Mouse (Mus musculus): ENCODE measurements at regions not wholly inside any gene's neighbourhood (a gene's known extent, or its start where the extent isn't known, plus 50 kb on each side); places are given as distances from the start of the nearest gene placed in this dataset.
"Not testable (repeated sequence)": the region's sequence is repeated elsewhere in the genome, so short reads cannot be mapped to it uniquely, and the experiment has no call there.

DNA sequence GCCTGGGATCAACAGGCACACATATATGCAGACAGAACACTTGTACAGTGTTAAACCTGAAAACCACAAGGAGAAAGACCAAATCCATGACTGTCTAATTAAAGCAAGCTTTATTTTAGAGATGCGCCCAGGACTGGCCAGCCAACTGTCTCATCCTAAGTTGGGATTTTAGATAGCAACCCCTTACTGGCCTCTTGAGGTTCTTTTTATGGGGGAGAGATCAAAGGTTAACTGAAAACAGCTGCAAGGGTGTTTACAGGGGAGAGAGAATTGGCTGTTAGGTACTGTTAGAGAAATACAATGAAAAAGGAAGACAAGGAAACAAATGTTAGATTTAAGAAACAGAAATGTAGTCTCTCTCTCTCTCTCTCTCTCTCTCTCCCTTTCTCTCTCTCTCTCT, 202.4 kb upstream of the Thpo start:
- in situ Hi-C loops (cut with MboI; ENCODE audit: low pct_ligation_motif_present, low pct_unique_long_range_greater_than_20kb, low sequenced_read_pairs) = no loop called here
- no peak overlapping the region for H3K4me2 ChIP-seq (ENCODE audit: insufficient read depth, low read depth, poor library complexity, severe bottlenecking)
- TF ChIP-seq ELF1 (IDR thresholded peaks at IDR 0.05; ENCODE audit: low read depth, low read length) (no peak), ZC3H11A (IDR thresholded peaks at IDR 0.05; ENCODE audit: low read depth, low read length) (no peak), USF2 (conservative IDR thresholded peaks at IDR 0.05; ENCODE audit: low read depth, low read length) (no peak), MAFK (IDR thresholded peaks at IDR 0.05; ENCODE audit: insufficient replicate concordance, low read length) (no peak), CTCF (conservative IDR thresholded peaks at IDR 0.05 in 1 of 2, IDR thresholded peaks at IDR 0.05 in 1 of 2; ENCODE audit: low read depth in 2 of 2, low read length in 2 of 2) (no peak)
- no peaks in the 10 kb centered on the region for H3K36me3 ChIP-seq (replicated peaks in 1 of 2; ENCODE audit: control insufficient read depth in 1 of 2, insufficient read depth in 1 of 2, low read length in 1 of 2)
- H3K79me2 ChIP-seq (replicated peaks; ENCODE audit: control insufficient read depth, extremely low read depth, insufficient read depth, poor library complexity, severe bottlenecking) = no peaks in the 10 kb centered on the region
- no peaks in the 10 kb centered on the region for H3K4me1 ChIP-seq (ENCODE audit: control insufficient read depth in 1 of 2, insufficient read depth in 2 of 2)
- no peak for DNase-seq (ENCODE audit: extremely low read depth)
- H3K9ac ChIP-seq (ENCODE audit: insufficient read depth, low read depth) = no peak overlapping the region
- H3K27me3 ChIP-seq (replicated peaks) = no peaks in the 10 kb centered on the region
- no peaks in the 10 kb centered on the region for H3K9me3 ChIP-seq (replicated peaks; ENCODE audit: low read length)
- dilution Hi-C loops (cut with MboI; ENCODE audit: extremely low pct_ligation_motif_present, extremely low pct_unique_long_range_greater_than_20kb, low sequenced_read_pairs) = no loop called here
- no peak overlapping the region for H3K4me3 ChIP-seq (replicated peaks in 1 of 3; ENCODE audit: low read depth in 2 of 3, low read length in 2 of 3, poor library complexity in 1 of 3)
- H3K27ac ChIP-seq (ENCODE audit: insufficient read depth, low read depth) = no peak overlapping the region

DNA sequence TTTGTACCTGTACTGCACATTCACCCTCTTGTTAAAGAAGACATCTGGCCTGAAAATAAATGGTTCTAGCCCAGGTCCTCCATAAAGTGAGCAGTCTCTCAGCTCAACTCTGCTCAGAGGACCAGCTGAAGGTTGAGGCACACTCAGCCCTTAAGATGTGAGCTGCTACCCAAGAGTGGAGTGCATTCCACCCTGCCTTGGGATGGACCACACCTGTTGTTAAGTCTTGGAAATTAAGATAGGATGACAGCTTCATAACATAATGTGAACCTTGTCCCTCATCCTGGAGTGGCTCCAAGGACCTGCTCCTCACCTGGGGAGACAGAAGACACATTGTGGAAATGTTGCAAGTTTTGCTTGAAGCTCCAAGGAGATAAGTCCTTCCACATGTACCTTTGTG, 200.5 kb upstream of the Thpo start:
- H3K36me3 ChIP-seq (replicated peaks in 1 of 2; ENCODE audit: control insufficient read depth in 1 of 2, insufficient read depth in 1 of 2, low read length in 1 of 2); H3K4me2 ChIP-seq (ENCODE audit: insufficient read depth, low read depth, poor library complexity, severe bottlenecking); H3K4me1 ChIP-seq (ENCODE audit: control insufficient read depth in 1 of 2, insufficient read depth in 2 of 2); H3K9ac ChIP-seq (ENCODE audit: insufficient read depth, low read depth); H3K27me3 ChIP-seq (replicated peaks); in situ Hi-C loops (cut with MboI; ENCODE audit: low pct_ligation_motif_present, low pct_unique_long_range_greater_than_20kb, low sequenced_read_pairs); dilution Hi-C loops (cut with MboI; ENCODE audit: extremely low pct_ligation_motif_present, extremely low pct_unique_long_range_greater_than_20kb, low sequenced_read_pairs); H3K79me2 ChIP-seq (replicated peaks; ENCODE audit: control insufficient read depth, extremely low read depth, insufficient read depth, poor library complexity, severe bottlenecking); H3K9me3 ChIP-seq (replicated peaks; ENCODE audit: low read length); DNase-seq (ENCODE audit: extremely low read depth); H3K27ac ChIP-seq (ENCODE audit: insufficient read depth, low read depth); H3K4me3 ChIP-seq (replicated peaks in 1 of 3; ENCODE audit: low read depth in 2 of 3, low read length in 2 of 3, poor library complexity in 1 of 3): not testable (repeated sequence)

DNA sequence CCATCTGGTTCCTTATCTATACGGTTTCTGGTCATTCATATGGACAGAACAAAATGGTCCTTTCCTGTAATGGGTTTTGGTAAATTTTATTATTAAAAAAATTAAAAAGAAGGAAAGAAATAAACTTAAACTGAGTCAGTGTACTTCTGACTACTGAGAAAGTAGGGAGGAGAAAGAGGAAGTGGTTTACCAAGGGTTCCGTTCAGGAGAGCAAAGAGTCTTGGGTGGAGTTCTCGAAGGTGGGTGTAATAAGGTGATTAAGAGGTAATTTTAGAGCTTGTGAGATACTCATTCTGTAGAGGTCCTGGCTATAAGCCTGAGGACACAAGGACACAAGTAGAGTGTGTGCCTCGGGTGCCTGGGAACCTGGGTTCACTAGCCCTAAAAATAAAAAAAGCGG, 195.7 kb upstream of the Thpo start:
- H3K27me3 ChIP-seq (replicated peaks); dilution Hi-C loops (cut with MboI; ENCODE audit: extremely low pct_ligation_motif_present, extremely low pct_unique_long_range_greater_than_20kb, low sequenced_read_pairs); H3K9me3 ChIP-seq (replicated peaks; ENCODE audit: low read length); H3K79me2 ChIP-seq (replicated peaks; ENCODE audit: control insufficient read depth, extremely low read depth, insufficient read depth, poor library complexity, severe bottlenecking); H3K36me3 ChIP-seq (replicated peaks in 1 of 2; ENCODE audit: control insufficient read depth in 1 of 2, insufficient read depth in 1 of 2, low read length in 1 of 2); H3K27ac ChIP-seq (ENCODE audit: insufficient read depth, low read depth); H3K4me3 ChIP-seq (replicated peaks in 1 of 3; ENCODE audit: low read depth in 2 of 3, low read length in 2 of 3, poor library complexity in 1 of 3); H3K9ac ChIP-seq (ENCODE audit: insufficient read depth, low read depth); in situ Hi-C loops (cut with MboI; ENCODE audit: low pct_ligation_motif_present, low pct_unique_long_range_greater_than_20kb, low sequenced_read_pairs): not testable (repeated sequence)
- Histone ChIP-seq H3K4me1 (ENCODE audit: control insufficient read depth in 1 of 2, insufficient read depth in 2 of 2) (peaks cover 0 to 12% of the 10 kb centered on the region in 2 experiments; a peak in 1 of 4 replicates), H3K4me2 (ENCODE audit: insufficient read depth, low read depth, poor library complexity, severe bottlenecking) (peak overlapping the region; percentile 27; the same call in 1 of the 2 replicates)
- peak; percentile 68 for TF ChIP-seq EP300 (IDR thresholded peaks at IDR 0.05; ENCODE audit: low read length)
- peak; percentile 31 for DNase-seq (ENCODE audit: extremely low read depth)

DNA sequence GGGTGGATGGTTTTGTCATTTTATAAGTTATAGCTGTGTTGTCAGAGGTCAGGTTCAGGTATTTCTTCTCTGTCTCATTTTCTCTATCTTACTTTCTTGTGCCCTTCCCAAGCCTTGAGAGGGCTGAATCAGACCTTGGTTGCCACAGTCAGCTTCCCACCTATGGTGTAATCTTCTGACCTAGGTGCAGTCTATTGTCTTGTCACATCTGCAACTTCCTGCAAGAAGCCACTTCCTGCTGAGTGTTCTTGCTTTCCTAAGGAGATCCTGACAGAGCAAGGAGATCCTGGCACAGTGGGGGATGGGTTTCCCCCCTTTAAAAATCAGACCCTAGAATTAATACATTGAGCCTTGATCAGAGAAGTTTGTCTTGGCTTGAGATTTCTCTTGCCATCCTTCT, 191.5 kb upstream of the Thpo start:
- H3K4me2 ChIP-seq (ENCODE audit: insufficient read depth, low read depth, poor library complexity, severe bottlenecking); DNase-seq (ENCODE audit: extremely low read depth); dilution Hi-C loops (cut with MboI; ENCODE audit: extremely low pct_ligation_motif_present, extremely low pct_unique_long_range_greater_than_20kb, low sequenced_read_pairs); in situ Hi-C loops (cut with MboI; ENCODE audit: low pct_ligation_motif_present, low pct_unique_long_range_greater_than_20kb, low sequenced_read_pairs); H3K27ac ChIP-seq (ENCODE audit: insufficient read depth, low read depth); H3K79me2 ChIP-seq (replicated peaks; ENCODE audit: control insufficient read depth, extremely low read depth, insufficient read depth, poor library complexity, severe bottlenecking); H3K36me3 ChIP-seq (replicated peaks in 1 of 2; ENCODE audit: control insufficient read depth in 1 of 2, insufficient read depth in 1 of 2, low read length in 1 of 2); H3K4me3 ChIP-seq (replicated peaks in 1 of 3; ENCODE audit: low read depth in 2 of 3, low read length in 2 of 3, poor library complexity in 1 of 3); H3K9me3 ChIP-seq (replicated peaks; ENCODE audit: low read length); H3K9ac ChIP-seq (ENCODE audit: insufficient read depth, low read depth); H3K27me3 ChIP-seq (replicated peaks): not testable (repeated sequence)
- H3K4me1 ChIP-seq (ENCODE audit: control insufficient read depth in 1 of 2, insufficient read depth in 2 of 2) = peaks cover 0 to 12% of the 10 kb centered on the region in 2 experiments; a peak in 1 of 4 replicates

DNA sequence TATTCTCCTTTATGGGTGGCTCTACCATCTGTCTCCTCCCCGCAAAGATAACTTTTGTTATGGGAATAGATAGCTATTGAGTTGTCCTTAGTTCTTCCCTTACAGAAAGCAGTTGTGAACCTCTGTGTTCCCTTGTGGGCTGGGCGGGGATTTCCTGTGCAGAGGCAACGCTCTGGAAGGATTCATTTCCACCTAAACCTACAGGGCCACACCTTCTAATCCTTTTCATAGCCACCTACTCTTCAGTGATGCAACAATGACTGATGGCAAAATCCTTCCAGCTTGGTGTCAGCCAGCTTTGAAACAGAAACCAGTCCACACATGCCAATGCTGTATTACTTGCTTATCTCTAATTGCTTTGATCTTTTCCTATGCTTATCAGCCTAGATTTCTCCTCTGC, 176.6 kb upstream of the Thpo start:
- dilution Hi-C loops (cut with MboI; ENCODE audit: extremely low pct_ligation_motif_present, extremely low pct_unique_long_range_greater_than_20kb, low sequenced_read_pairs); H3K9ac ChIP-seq (ENCODE audit: insufficient read depth, low read depth); DNase-seq (ENCODE audit: extremely low read depth); H3K4me1 ChIP-seq (ENCODE audit: control insufficient read depth in 1 of 2, insufficient read depth in 2 of 2); H3K27me3 ChIP-seq (replicated peaks); H3K4me2 ChIP-seq (ENCODE audit: insufficient read depth, low read depth, poor library complexity, severe bottlenecking); H3K36me3 ChIP-seq (replicated peaks in 1 of 2; ENCODE audit: control insufficient read depth in 1 of 2, insufficient read depth in 1 of 2, low read length in 1 of 2); H3K27ac ChIP-seq (ENCODE audit: insufficient read depth, low read depth); H3K9me3 ChIP-seq (replicated peaks; ENCODE audit: low read length); H3K79me2 ChIP-seq (replicated peaks; ENCODE audit: control insufficient read depth, extremely low read depth, insufficient read depth, poor library complexity, severe bottlenecking); H3K4me3 ChIP-seq (replicated peaks in 1 of 3; ENCODE audit: low read depth in 2 of 3, low read length in 2 of 3, poor library complexity in 1 of 3): not testable (repeated sequence)
- in situ Hi-C loops (cut with MboI; ENCODE audit: low pct_ligation_motif_present, low pct_unique_long_range_greater_than_20kb, low sequenced_read_pairs) = loop anchor here (10.0 to 25.0 kb wide), 2 partner anchors 284 to 451 kb away; no protein-coding TSS in a partner anchor

Measured in CH12.LX (cell line).